Mouse (Mus musculus) ES-E14 (cell line): Measurements from ENCODE around the gene P3h4. TPM values are rescaled to one million over a fixed set of nuclear protein-coding genes. Genes with fewer than 3 reads are reported as not detected.

Experiments
- DNase-seq: peaks from one replicate; pipeline ENCODE4 v3.0.0-alpha.2; 2013; ENCODE audit warnings: low read depth, low spot score
- H3K27ac ChIP-seq: 2 replicates; pipeline ENCODE4 v1.5.1; 2012; ENCODE audit warnings: low read depth, mild to moderate bottlenecking, low read length, moderate library complexity, mixed read lengths; ENCODE audit not compliant: poor library complexity, insufficient read depth, severe bottlenecking
- H3K36me3 ChIP-seq: 2 replicates; pipeline ENCODE4 v1.6.1; 2012; ENCODE audit warnings: mild to moderate bottlenecking, low read length, moderate library complexity, mixed read lengths; ENCODE audit not compliant: control insufficient read depth, poor library complexity, insufficient read depth, severe bottlenecking
- H3K4me1 ChIP-seq, 2 experiments: fragments of 150-350 bp in 1 of 2; sonication (generic) in 1 of 2; 2 replicates each; pipeline ENCODE4 v1.6.1; 2012; ENCODE audit warnings: low read length in 2 of 2, mild to moderate bottlenecking in 1 of 2, mixed read lengths in 1 of 2; ENCODE audit not compliant: control insufficient read depth in 2 of 2, insufficient read depth in 2 of 2, poor library complexity in 1 of 2
- H3K4me3 ChIP-seq, 2 experiments: fragments of 150-350 bp in 1 of 2; sonication (generic) in 1 of 2; 2 replicates each; pipeline ENCODE4 v1.5.1; 2012; ENCODE audit warnings: low read length in 2 of 2, low read depth in 1 of 2, mild to moderate bottlenecking in 1 of 2, mixed read lengths in 1 of 2; ENCODE audit not compliant: insufficient read depth in 1 of 2, poor library complexity in 1 of 2, severe bottlenecking in 1 of 2
- H3K9ac ChIP-seq: 2 replicates; pipeline ENCODE4 v1.6.1; 2012; ENCODE audit warnings: low read depth, mild to moderate bottlenecking, low read length, mixed read lengths; ENCODE audit not compliant: poor library complexity, insufficient read depth, severe bottlenecking
- H3K9me3 ChIP-seq: fragments of 150-350 bp; sonication (generic); 2 replicates; pipeline ENCODE4 v1.6.1; 2012; ENCODE audit warnings: low read depth, mild to moderate bottlenecking, low read length; ENCODE audit not compliant: control insufficient read depth, insufficient read depth
- CHD2 ChIP-seq: IDR thresholded peaks from 2 replicates; pipeline ENCODE4 v1.6.1; 2014; ENCODE audit warnings: mild to moderate bottlenecking, low read depth, low read length, inconsistent platforms
- HCFC1 ChIP-seq: IDR thresholded peaks from 2 replicates; pipeline ENCODE4 v1.6.1; 2012; ENCODE audit warnings: low read length, inconsistent platforms, borderline replicate concordance; ENCODE audit not compliant: insufficient read depth
- MAFK ChIP-seq: IDR thresholded peaks from 2 replicates; pipeline ENCODE4 v1.6.1; 2014; ENCODE audit warnings: mild to moderate bottlenecking, low read depth, low read length, inconsistent platforms; ENCODE audit not compliant: insufficient read depth
- ZC3H11A ChIP-seq: IDR thresholded peaks from 2 replicates; pipeline ENCODE4 v1.6.1; 2012; ENCODE audit warnings: low read depth, mild to moderate bottlenecking, inconsistent platforms, low read length, borderline replicate concordance
- ZNF384 ChIP-seq: IDR thresholded peaks from 2 replicates; pipeline ENCODE4 v1.6.1; 2012; ENCODE audit warnings: low read depth, low read length, inconsistent platforms
- in situ Hi-C, 2 experiments: fragments of 600-800 bp; cut with MboI; formaldehyde crosslinking; loops; one replicate each; pipeline ENCODE4 v1.15.1; 2025; ENCODE audit warnings: low sequenced_read_pairs in 2 of 2, inconsistent platforms in 1 of 2; ENCODE audit not compliant: unreplicated experiment in 2 of 2
- total RNA-seq: library from RNA; depleted of rRNA; stranded (reverse); fragments of 300-350 nt; gene quantifications from 2 replicates; pipeline ENCODE4 v1.2.3, GENCODE M21; 2012

The P3h4 gene
- total RNA-seq, 1 experiment, result 39.0 TPM

DNA sequence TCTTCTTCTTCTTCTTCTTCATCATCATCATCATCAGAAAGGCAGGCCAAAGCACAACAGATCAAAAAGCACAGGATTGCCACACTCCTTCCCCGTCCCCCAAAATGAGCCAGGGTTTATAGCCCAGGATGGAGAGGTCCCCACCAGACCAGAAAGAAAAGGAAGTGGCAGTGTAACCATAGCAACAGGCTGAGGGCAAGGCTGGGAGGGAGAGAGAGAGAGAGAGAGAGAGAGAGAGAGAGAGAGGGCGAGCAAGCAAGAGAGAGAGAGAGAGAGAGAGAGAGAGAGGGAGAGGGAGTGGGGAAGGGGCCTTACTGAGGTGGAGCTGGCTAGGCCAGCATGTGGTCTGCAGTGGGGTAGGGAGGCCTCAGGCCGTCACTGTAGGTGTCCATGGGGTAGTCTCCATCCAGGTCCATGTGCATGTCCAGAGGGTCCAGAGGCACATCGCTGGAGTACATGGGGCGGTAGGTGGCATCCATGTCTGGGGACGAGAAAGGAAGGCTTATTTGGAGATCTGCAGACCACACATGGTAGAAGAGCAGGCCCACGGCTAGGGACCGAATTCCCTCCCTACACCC is 42.6 kb downstream of the P3h4 start:
- Histone ChIP-seq H3K36me3 (peaks cover 50% of the 10 kb centered on the region), H3K9me3 (no peaks in the 10 kb centered on the region), H3K27ac (0 out of 2 replicates have a peak overlapping the region, but pooled peaks have one; percentile 4), H3K9ac (no peak overlapping the region), H3K4me3 (no peak overlapping the region), H3K4me1 (peaks cover 13 to 30% of the 10 kb centered on the region in 2 experiments; a peak in 3 of 4 replicates)
- TF ChIP-seq ZNF384, result no peak
- no peak for TF ChIP-seq ZC3H11A
- no peak for TF ChIP-seq MAFK
- no peak for TF ChIP-seq CHD2
- no peak for TF ChIP-seq HCFC1
- in situ Hi-C loops, result no loop called here
- DNase-seq, result no peak

- Histone ChIP-seq H3K9ac (no peak overlapping the region), H3K36me3 (peaks cover 41% of the 10 kb centered on the region), H3K4me1 (peaks cover 3 to 28% of the 10 kb centered on the region in 2 experiments; a peak in 3 of 4 replicates), H3K9me3 (no peaks in the 10 kb centered on the region), H3K27ac (no peak overlapping the region), H3K4me3 (no peak overlapping the region)
- no peak for TF ChIP-seq HCFC1
- no peak for TF ChIP-seq ZNF384
- no peak for TF ChIP-seq MAFK
- TF ChIP-seq CHD2, result no peak
- TF ChIP-seq ZC3H11A, result no peak
- in situ Hi-C loops, result no loop called here
- DNase-seq, result no peak
These were observed 44.8 kb downstream of the P3h4 start for GRCm38 (mm10) chr11:100369822-100370221.

DNA sequence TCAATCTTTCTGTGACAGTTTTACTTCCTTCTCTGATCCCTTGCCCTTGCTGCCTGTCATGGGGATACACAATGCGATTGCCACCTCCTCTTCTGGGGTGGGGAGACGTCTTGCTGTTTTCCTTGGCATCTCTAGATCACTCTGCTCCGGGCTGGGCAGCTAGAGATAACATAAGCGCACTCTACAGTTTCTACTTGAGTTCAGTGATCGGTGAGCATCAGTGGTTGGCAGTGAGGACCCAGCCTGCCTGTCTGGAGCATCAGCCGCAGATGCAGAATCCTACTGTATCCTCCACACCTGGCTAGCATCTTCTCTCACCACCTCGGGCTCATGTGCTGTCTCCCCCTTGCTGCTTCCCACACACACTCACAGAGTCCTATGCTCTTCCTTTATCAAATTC is 45.5 kb downstream of the P3h4 start:
- no peaks in the 10 kb centered on the region for H3K9me3 ChIP-seq
- H3K4me3 ChIP-seq, result no peak overlapping the region
- 0 out of 2 replicates have a peak overlapping the region, but pooled peaks have one; percentile 6 for H3K27ac ChIP-seq
- H3K9ac ChIP-seq, result no peak overlapping the region
- peaks cover 37% of the 10 kb centered on the region for H3K36me3 ChIP-seq
- TF ChIP-seq ZC3H11A, result no peak
- no peak for TF ChIP-seq HCFC1
- TF ChIP-seq CHD2, result no peak
- TF ChIP-seq MAFK, result no peak
- TF ChIP-seq ZNF384, result no peak
- H3K4me1 ChIP-seq, result peaks cover 3 to 25% of the 10 kb centered on the region in 2 experiments; a peak in 3 of 4 replicates
- no peak for DNase-seq
- in situ Hi-C loops, result no loop called here

GRCm38 (mm10) chr11:100362979-100363562 is 51.6 kb downstream of the P3h4 start:
- in situ Hi-C loops, result no loop called here
- H3K36me3 ChIP-seq, result no peaks in the 10 kb centered on the region
- H3K9me3 ChIP-seq, result no peaks in the 10 kb centered on the region
- DNase-seq, result peak; percentile 82
- H3K27ac ChIP-seq, result no peak overlapping the region
- TF ChIP-seq CHD2 (no peak), ZNF384 (no peak), MAFK (0 out of 2 replicates have a peak, but pooled peaks have one; percentile 40), ZC3H11A (no peak), HCFC1 (no peak)
- peaks cover 0 to 8% of the 10 kb centered on the region in 2 experiments; a peak in 2 of 4 replicates for H3K4me1 ChIP-seq
- H3K4me3 ChIP-seq, result peak overlapping the region in 1 of 2 experiments; percentile 46; a peak in 1 of 4 replicates
- H3K9ac ChIP-seq, result no peak overlapping the region
